Mouse (Mus musculus) E14TG2a.4 (cell line): ENCODE results near the gene Asb2.

Experiments used
- CTCF ChIP-seq: conservative IDR thresholded peaks from 2 replicates; pipeline ENCODE4 v1.5.1; 2014; ENCODE audit warnings: low read length
- NANOG ChIP-seq: IDR thresholded peaks from 2 replicates; pipeline ENCODE4 v1.6.1; 2014; ENCODE audit warnings: borderline replicate concordance, low read length, mixed read lengths
- POU5F1 ChIP-seq: IDR thresholded peaks from 2 replicates; pipeline ENCODE4 v1.6.1; 2014; ENCODE audit warnings: low read length, borderline replicate concordance

- TF ChIP-seq CTCF (no peak), NANOG (no peak), POU5F1 (no peak)
Measured at GRCm38 (mm10) chr12:103273732-103274131, 82.1 kb downstream of the Asb2 start.
